Mouse (Mus musculus): ENCODE results near the gene Ppp4r1. TPM values are rescaled to one million over a fixed set of nuclear protein-coding genes. Genes with fewer than 3 reads are reported as not detected.

Gene Ppp4r1
- polyA plus RNA-seq, 1 experiment from 2014 or later, result 41.5 TPM

DNA sequence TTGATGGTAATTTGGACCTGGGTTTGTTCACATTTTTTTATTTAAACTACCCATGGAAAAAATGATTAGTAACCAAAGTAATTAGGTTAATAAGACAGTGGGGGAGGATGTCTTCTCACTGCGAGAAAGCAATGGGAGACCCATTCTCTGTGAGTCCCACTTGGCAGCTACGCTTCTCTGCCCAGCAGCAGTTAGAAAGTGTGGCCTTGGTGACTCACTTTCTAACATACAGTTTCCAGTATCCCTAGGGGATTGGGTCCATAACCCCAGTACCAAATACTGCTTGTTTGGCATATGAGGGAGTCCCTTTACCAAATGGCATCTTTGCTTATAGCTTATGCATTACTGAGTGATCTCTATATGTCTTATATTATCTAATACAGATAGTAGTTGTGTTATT is 8.8 kb downstream of the Ppp4r1 start:
- Histone ChIP-seq H3K4me1 (ENCODE audit: control insufficient read depth, insufficient read depth, low read length) (peaks cover 6% of the 10 kb centered on the region; the same call in 1 of the 2 replicates), H3K4me2 (replicated peaks; ENCODE audit: low read depth, low read length) (no peak overlapping the region), H3K9me3 (ENCODE audit: control insufficient read depth, low read depth, low read length) (no peaks in the 10 kb centered on the region), H3K9ac (replicated peaks; ENCODE audit: low read depth, low read length) (no peak overlapping the region), H3K4me3 (ENCODE audit: low read depth, low read length) (no peak overlapping the region), H3K36me3 (ENCODE audit: control insufficient read depth, insufficient read depth, low read length) (no peaks in the 10 kb centered on the region; the same call in 1 of the 2 replicates), H3K27ac (ENCODE audit: low read length) (no peak overlapping the region), H3K27me3 (ENCODE audit: control insufficient read depth, insufficient read depth, low read length) (no peaks in the 10 kb centered on the region)
- ATAC-seq (ENCODE audit: insufficient number of reproducible peaks, insufficient read depth, low FRiP score, low read depth), result no peak
- 93% methylated on average over 2 of the region's 2 CpGs for WGBS

DNA sequence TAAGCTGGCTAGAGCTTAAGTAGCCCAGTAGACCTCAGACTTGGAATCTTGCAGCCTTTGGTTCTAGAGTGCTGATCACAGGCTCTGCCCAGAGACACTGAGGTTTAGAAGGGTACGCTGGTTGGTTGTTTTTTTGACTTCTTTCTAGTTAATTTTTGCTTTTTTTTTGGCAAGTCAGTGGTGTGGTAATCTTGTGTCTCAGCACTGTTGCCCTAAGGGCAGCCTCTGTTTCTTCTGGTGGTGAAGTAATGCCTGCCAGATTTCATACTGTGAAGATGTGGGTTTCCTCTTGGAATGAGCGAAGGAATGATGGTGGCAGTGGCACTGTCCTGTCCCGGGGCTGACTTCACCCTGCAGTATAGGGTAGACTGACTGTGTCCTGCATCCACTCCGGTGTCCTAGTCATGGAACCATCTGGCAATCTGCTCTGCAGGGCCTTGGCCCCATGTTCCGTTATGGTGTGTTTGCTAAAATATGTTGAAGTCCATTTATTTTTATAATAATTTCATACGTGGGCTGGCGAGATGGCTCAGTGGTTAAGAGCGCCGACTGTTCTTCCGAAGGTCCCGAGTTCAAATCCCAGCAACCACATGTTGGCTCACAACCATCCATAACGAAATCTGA is 11.0 kb downstream of the Ppp4r1 start:
- WGBS, result 95% methylated on average over 12 of the region's 12 CpGs
- no peak for ATAC-seq (ENCODE audit: insufficient number of reproducible peaks, insufficient read depth, low FRiP score, low read depth)
- Histone ChIP-seq H3K9ac (replicated peaks; ENCODE audit: low read depth, low read length) (no peak overlapping the region), H3K4me3 (ENCODE audit: low read depth, low read length) (no peak overlapping the region), H3K27me3 (ENCODE audit: control insufficient read depth, insufficient read depth, low read length) (no peaks in the 10 kb centered on the region), H3K36me3 (ENCODE audit: control insufficient read depth, insufficient read depth, low read length) (no peaks in the 10 kb centered on the region), H3K9me3 (ENCODE audit: control insufficient read depth, low read depth, low read length) (no peaks in the 10 kb centered on the region), H3K4me2 (replicated peaks; ENCODE audit: low read depth, low read length) (no peak overlapping the region), H3K27ac (ENCODE audit: low read length) (no peak overlapping the region), H3K4me1 (ENCODE audit: control insufficient read depth, insufficient read depth, low read length) (peaks cover 2% of the 10 kb centered on the region; the same call in 1 of the 2 replicates)

DNA sequence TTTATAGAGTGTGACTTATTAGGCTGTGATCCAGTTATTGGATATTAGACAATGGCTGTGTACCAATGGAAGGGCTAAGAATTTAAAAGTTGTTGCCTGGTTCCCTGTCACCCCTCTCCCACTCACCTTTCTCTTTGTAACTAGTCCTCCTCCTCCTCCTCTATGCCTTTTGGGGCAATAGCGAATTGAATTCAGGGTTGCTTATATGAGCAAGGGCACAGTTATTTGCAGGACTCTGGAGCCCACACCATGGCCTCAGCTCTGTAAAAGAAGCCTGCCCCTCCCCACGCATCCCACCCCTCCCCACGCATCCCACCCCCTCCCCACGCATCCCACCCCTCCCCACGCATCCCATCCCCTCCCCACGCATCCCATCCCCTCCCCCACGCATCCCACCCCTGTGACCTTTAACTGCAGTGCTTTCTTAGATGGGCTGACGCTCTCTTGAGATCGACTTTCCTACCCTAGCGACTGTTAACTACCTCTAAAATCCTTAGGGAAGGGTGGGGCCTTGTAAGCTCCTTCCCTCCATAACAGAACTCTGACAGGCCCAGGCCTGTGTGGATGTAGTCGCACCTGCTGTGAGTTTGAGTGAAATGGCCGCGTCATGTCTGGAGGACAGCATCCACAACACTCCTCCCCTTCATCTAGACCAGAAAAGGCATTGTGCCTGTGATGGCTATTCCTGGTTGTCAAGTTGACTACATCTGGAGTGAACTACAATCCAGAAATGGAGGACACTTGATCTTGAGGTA is 11.9 kb downstream of the Ppp4r1 start:
- H3K9me3 ChIP-seq (ENCODE audit: control insufficient read depth, low read depth, low read length), result no peaks in the 10 kb centered on the region
- H3K4me3 ChIP-seq (ENCODE audit: low read depth, low read length), result no peak overlapping the region
- no peak overlapping the region for H3K27ac ChIP-seq (ENCODE audit: low read length)
- no peaks in the 10 kb centered on the region for H3K27me3 ChIP-seq (ENCODE audit: control insufficient read depth, insufficient read depth, low read length)
- 84% methylated on average over 13 of the region's 13 CpGs for WGBS
- H3K36me3 ChIP-seq (ENCODE audit: control insufficient read depth, insufficient read depth, low read length), result no peaks in the 10 kb centered on the region
- no peak for ATAC-seq (ENCODE audit: insufficient number of reproducible peaks, insufficient read depth, low FRiP score, low read depth)
- H3K9ac ChIP-seq (replicated peaks; ENCODE audit: low read depth, low read length), result no peak overlapping the region
- no peak overlapping the region for H3K4me2 ChIP-seq (replicated peaks; ENCODE audit: low read depth, low read length)
- no peaks in the 10 kb centered on the region for H3K4me1 ChIP-seq (ENCODE audit: control insufficient read depth, insufficient read depth, low read length)

DNA sequence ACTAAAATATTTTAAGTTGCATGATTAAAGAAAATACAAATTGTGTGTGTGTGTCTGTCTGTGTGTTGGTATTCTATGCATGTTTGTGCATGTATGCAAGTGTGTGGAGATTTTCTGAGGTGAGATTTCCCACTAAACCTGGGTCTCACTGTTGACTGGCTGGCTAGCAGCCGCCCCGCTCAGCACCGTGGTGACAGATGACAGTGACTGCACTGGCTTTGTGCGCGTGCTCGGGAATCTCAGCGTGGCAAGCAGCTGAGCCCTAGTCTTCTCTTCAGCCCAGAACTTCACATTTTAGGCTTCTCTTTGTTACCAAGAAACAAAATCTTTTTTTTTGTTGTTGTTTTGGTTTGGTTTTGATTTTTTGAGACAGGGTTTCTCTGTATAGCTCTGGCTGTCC is 13.7 kb downstream of the Ppp4r1 start:
- no peak for ATAC-seq (ENCODE audit: insufficient number of reproducible peaks, insufficient read depth, low FRiP score, low read depth)
- H3K27ac ChIP-seq (ENCODE audit: low read length), result no peak overlapping the region
- WGBS, result 89% methylated on average over 7 of the region's 7 CpGs
- H3K9me3 ChIP-seq (ENCODE audit: control insufficient read depth, low read depth, low read length), result no peaks in the 10 kb centered on the region
- no peaks in the 10 kb centered on the region for H3K36me3 ChIP-seq (ENCODE audit: control insufficient read depth, insufficient read depth, low read length)
- H3K4me3 ChIP-seq (ENCODE audit: low read depth, low read length), result no peak overlapping the region
- H3K4me2 ChIP-seq (replicated peaks; ENCODE audit: low read depth, low read length), result no peak overlapping the region
- no peaks in the 10 kb centered on the region for H3K27me3 ChIP-seq (ENCODE audit: control insufficient read depth, insufficient read depth, low read length)
- no peak overlapping the region for H3K9ac ChIP-seq (replicated peaks; ENCODE audit: low read depth, low read length)
- no peaks in the 10 kb centered on the region for H3K4me1 ChIP-seq (ENCODE audit: control insufficient read depth, insufficient read depth, low read length)

DNA sequence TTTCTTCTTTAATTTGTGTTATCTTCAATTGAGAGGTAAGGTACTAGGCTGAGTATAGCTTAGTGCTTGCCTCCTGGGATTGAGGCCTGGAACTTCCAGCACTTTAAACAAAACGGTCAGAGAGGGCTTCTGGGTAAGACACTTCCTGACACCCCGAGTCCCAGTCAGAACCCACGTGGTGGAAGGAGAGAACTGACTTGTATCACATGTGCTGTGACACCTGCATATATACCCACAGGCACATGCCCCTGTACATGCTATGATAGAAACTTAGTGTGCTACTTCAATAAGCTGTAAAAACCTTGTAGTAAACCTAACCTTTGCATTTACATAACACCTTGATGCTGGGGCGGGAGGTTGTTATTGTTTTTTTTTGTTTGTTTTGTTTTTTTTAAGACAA is 16.1 kb downstream of the Ppp4r1 start:
- Histone ChIP-seq H3K27ac (ENCODE audit: low read length) (no peak overlapping the region), H3K9ac (replicated peaks; ENCODE audit: low read depth, low read length) (no peak overlapping the region), H3K4me2 (replicated peaks; ENCODE audit: low read depth, low read length) (no peak overlapping the region), H3K9me3 (ENCODE audit: control insufficient read depth, low read depth, low read length) (no peaks in the 10 kb centered on the region), H3K4me3 (ENCODE audit: low read depth, low read length) (no peak overlapping the region), H3K36me3 (ENCODE audit: control insufficient read depth, insufficient read depth, low read length) (no peaks in the 10 kb centered on the region), H3K27me3 (ENCODE audit: control insufficient read depth, insufficient read depth, low read length) (no peaks in the 10 kb centered on the region), H3K4me1 (ENCODE audit: control insufficient read depth, insufficient read depth, low read length) (no peaks in the 10 kb centered on the region)
- ATAC-seq (ENCODE audit: insufficient number of reproducible peaks, insufficient read depth, low FRiP score, low read depth), result no peak
- 69% methylated on average over 4 of the region's 4 CpGs for WGBS

DNA sequence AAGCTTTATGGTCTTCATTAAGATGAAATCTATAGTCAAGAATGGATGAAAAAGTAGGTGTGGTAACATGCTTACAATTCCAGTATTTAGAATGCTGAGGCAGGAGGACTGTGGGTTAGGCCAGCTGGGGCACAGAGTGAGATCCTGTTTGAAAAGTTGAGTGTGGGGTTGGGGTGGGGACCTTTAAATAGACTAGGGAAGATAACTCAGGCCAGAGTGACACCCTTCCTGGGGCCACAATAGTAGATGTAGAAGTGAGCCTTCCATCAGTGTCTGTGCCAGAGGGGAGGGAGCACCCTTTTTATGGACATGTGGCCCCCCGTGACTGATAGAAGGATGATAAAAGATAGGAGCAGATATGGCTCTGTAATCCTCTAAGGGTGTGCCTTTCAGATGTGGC is 17.0 kb downstream of the Ppp4r1 start:
- H3K9me3 ChIP-seq (ENCODE audit: control insufficient read depth, low read depth, low read length), result no peaks in the 10 kb centered on the region
- H3K9ac ChIP-seq (replicated peaks; ENCODE audit: low read depth, low read length), result no peak overlapping the region
- H3K4me1 ChIP-seq (ENCODE audit: control insufficient read depth, insufficient read depth, low read length), result no peaks in the 10 kb centered on the region
- WGBS, result 91% methylated on average over 1 of the region's 1 CpGs
- H3K4me2 ChIP-seq (replicated peaks; ENCODE audit: low read depth, low read length), result no peak overlapping the region
- no peak overlapping the region for H3K4me3 ChIP-seq (ENCODE audit: low read depth, low read length)
- H3K27me3 ChIP-seq (ENCODE audit: control insufficient read depth, insufficient read depth, low read length), result no peaks in the 10 kb centered on the region
- no peak overlapping the region for H3K27ac ChIP-seq (ENCODE audit: low read length)
- H3K36me3 ChIP-seq (ENCODE audit: control insufficient read depth, insufficient read depth, low read length), result no peaks in the 10 kb centered on the region
- ATAC-seq (ENCODE audit: insufficient number of reproducible peaks, insufficient read depth, low FRiP score, low read depth), result no peak

DNA sequence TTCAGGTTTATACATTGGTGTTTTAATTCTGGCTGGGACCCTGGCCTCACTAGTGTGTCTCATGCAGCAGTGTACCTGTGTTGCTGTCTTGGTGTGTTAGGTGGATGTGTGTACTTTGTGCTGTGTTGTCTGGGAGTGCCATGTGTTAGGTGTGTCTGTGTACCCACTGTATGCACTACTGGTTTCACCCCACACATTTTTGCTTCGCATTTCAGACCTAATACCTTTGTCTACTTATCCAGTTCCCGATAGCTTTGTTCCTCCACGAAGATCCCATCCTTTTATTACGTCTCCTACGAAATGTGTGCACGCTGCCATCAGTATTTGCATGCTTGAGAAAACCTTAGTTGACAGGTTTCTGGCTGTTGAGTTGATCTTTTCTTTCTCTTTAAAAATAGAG is 18.1 kb downstream of the Ppp4r1 start:
- Histone ChIP-seq H3K36me3 (ENCODE audit: control insufficient read depth, insufficient read depth, low read length) (peaks cover 7% of the 10 kb centered on the region), H3K27ac (ENCODE audit: low read length) (no peak overlapping the region), H3K9ac (replicated peaks; ENCODE audit: low read depth, low read length) (no peak overlapping the region), H3K4me2 (replicated peaks; ENCODE audit: low read depth, low read length) (no peak overlapping the region), H3K4me3 (ENCODE audit: low read depth, low read length) (no peak overlapping the region), H3K9me3 (ENCODE audit: control insufficient read depth, low read depth, low read length) (no peaks in the 10 kb centered on the region), H3K4me1 (ENCODE audit: control insufficient read depth, insufficient read depth, low read length) (no peaks in the 10 kb centered on the region), H3K27me3 (ENCODE audit: control insufficient read depth, insufficient read depth, low read length) (no peaks in the 10 kb centered on the region)
- 90% methylated on average over 6 of the region's 6 CpGs for WGBS
- no peak for ATAC-seq (ENCODE audit: insufficient number of reproducible peaks, insufficient read depth, low FRiP score, low read depth)

DNA sequence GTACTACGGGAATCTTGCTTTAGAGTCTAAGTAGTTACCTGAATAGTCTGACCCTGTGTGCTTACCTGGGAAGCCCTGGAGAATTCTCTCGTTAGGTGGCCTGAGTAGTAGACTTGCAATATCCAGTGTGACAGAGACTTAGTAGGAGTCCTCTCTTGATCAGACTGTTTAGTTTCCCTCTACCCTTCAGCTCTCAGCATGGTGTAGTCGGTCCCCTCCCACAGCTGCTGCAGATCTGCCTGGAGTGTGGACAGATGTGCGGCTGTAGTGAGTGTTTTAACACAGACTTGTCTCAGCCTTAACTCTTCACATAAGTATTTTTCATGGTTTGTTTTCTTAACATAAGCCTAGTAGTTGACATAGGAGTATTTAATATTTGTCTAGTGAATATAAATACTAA is 19.7 kb downstream of the Ppp4r1 start:
- WGBS, result 74% methylated on average over 4 of the region's 4 CpGs
- Histone ChIP-seq H3K27ac (ENCODE audit: low read length) (no peak overlapping the region), H3K4me1 (ENCODE audit: control insufficient read depth, insufficient read depth, low read length) (no peaks in the 10 kb centered on the region), H3K4me2 (replicated peaks; ENCODE audit: low read depth, low read length) (no peak overlapping the region), H3K9me3 (ENCODE audit: control insufficient read depth, low read depth, low read length) (no peaks in the 10 kb centered on the region), H3K4me3 (ENCODE audit: low read depth, low read length) (no peak overlapping the region), H3K9ac (replicated peaks; ENCODE audit: low read depth, low read length) (no peak overlapping the region), H3K36me3 (ENCODE audit: control insufficient read depth, insufficient read depth, low read length) (peaks cover 11% of the 10 kb centered on the region), H3K27me3 (ENCODE audit: control insufficient read depth, insufficient read depth, low read length) (no peaks in the 10 kb centered on the region)
- no peak for ATAC-seq (ENCODE audit: insufficient number of reproducible peaks, insufficient read depth, low FRiP score, low read depth)
